Mouse (Mus musculus) heart, postnatal 0 days (tissue): ENCODE results near the gene Kcnk5. TPM values are rescaled to one million over a fixed set of nuclear protein-coding genes. Genes with fewer than 3 reads are reported as not detected.

Experiments used
- ATAC-seq: fragments of 200-750 bp; cut with Nextera tagmentation; 2 replicates; pipeline ENCODE4 v1.8.0; 2017; ENCODE audit warnings: low read depth, moderate number of reproducible peaks, moderate library complexity; ENCODE audit not compliant: insufficient read depth
- DNase-seq: peaks from one replicate; pipeline ENCODE4 v3.0.0-alpha.2; 2016; ENCODE audit warnings: low spot score
- H3K27ac ChIP-seq: fragments of 300-500 bp; sonication (generic); 2 replicates; pipeline ENCODE4 v1.5.1; 2014; ENCODE audit warnings: low read depth, mild to moderate bottlenecking
- H3K27me3 ChIP-seq: fragments of 300-500 bp; sonication (generic); 2 replicates; pipeline ENCODE4 v1.6.1; 2014; ENCODE audit warnings: low read length, mixed read lengths; ENCODE audit not compliant: control insufficient read depth, insufficient read depth
- H3K36me3 ChIP-seq: fragments of 300-500 bp; sonication (generic); replicated peaks from 2 replicates; pipeline ENCODE4 v1.6.1; 2014; ENCODE audit warnings: low read length, mixed read lengths; ENCODE audit not compliant: control insufficient read depth, insufficient read depth
- H3K4me1 ChIP-seq: fragments of 300-500 bp; sonication (generic); 2 replicates; pipeline ENCODE4 v1.6.1; 2014; ENCODE audit warnings: antibody characterized with exemption; ENCODE audit not compliant: control insufficient read depth, insufficient read depth
- H3K4me2 ChIP-seq: fragments of 300-500 bp; sonication (generic); 2 replicates; pipeline ENCODE4 v1.6.1; 2014; ENCODE audit warnings: low read depth, mild to moderate bottlenecking, low read length, moderate library complexity
- H3K4me3 ChIP-seq: fragments of 300-500 bp; sonication (generic); 2 replicates; pipeline ENCODE4 v1.5.1; 2014; ENCODE audit warnings: low read depth, low read length
- H3K9ac ChIP-seq: fragments of 300-500 bp; sonication (generic); replicated peaks from 2 replicates; pipeline ENCODE4 v1.6.1; 2014; ENCODE audit warnings: low read depth, low read length, mixed read lengths
- H3K9me3 ChIP-seq: fragments of 300-500 bp; sonication (generic); replicated peaks from 2 replicates; pipeline ENCODE4 v1.6.1; 2016; ENCODE audit warnings: low read length; ENCODE audit not compliant: control insufficient read depth
- CTCF ChIP-seq: IDR thresholded peaks from 2 replicates; pipeline ENCODE4 v1.5.1; 2016; ENCODE audit warnings: antibody characterized with exemption, control low read depth, low read depth
- EP300 ChIP-seq: IDR thresholded peaks from 2 replicates; pipeline ENCODE4 v1.6.1; 2016; ENCODE audit warnings: antibody characterized with exemption, low read depth
- WGBS: fragments of 180-500 bp; shearing (Covaris S2); extraction: QIAGEN DNeasy Blood & Tissue Kit; methylation state at CpG from one replicate; pipeline ENCODE4 v1.1.7; 2014; 5-methylcytosine and 5-hydroxymethylcytosine counted together
- polyA plus RNA-seq: library from polyadenylated mRNA; unstranded; fragments of >200 nt; fragmentation: Nextera tagmentation; extraction: Ambion mirVana; gene quantifications from 2 replicates; pipeline ENCODE4 v1.2.1, GENCODE M21; 2015
- total RNA-seq: library from RNA; depleted of rRNA; stranded (reverse); fragments of >200 nt; gene quantifications from 2 replicates; pipeline ENCODE4 v1.2.3, GENCODE M21; 2014; ENCODE audit warnings: low replicate concordance

Gene Kcnk5
- total and polyA plus RNA-seq, 2 experiments from 2014 or later = 0.86 to 1.8 TPM

DNA sequence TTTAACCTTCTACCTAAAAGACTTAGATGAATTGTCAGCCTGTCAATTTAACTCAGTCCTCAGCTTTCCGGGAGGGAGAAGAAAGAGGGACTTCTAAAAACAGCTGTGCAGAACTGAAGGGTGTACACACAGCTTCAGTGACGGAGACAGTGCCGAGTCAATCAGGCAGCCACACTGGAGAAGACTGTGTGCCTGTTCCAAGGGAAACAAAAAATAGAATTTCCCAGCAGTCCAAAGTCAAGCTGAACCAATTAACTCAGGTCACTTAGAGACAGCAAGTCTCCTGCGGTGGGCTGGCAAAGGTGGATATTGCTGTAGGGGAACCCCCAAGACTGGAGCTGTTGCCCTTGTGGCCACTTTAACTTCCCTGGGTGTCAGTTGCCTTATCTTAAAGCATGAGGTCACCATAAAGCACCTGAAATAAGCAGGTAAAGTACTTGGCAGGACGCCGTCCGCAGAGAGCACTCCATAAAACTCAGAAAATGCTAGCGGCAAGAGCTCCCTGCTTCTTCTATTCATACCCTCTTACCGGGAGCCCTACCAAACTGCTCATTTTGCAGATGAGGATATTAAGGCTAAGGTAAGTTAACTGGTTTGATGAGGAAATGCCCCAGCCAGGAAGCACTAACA, 4.0 kb downstream of the Kcnk5 start:
- no peak for ATAC-seq
- peaks cover 11% of the 10 kb centered on the region for H3K4me1 ChIP-seq
- no peaks in the 10 kb centered on the region for H3K9me3 ChIP-seq
- H3K4me2 ChIP-seq = no peak overlapping the region
- H3K9ac ChIP-seq = no peak overlapping the region
- H3K4me3 ChIP-seq = no peak overlapping the region
- TF ChIP-seq CTCF (no peak), EP300 (no peak)
- no peaks in the 10 kb centered on the region for H3K36me3 ChIP-seq
- 0 out of 2 replicates have a peak, but pooled peaks cover 4% of the 10 kb centered on the region for H3K27me3 ChIP-seq
- 84% methylated on average over 9 of the region's 9 CpGs for WGBS
- no peak overlapping the region for H3K27ac ChIP-seq
- DNase-seq = no peak

DNA sequence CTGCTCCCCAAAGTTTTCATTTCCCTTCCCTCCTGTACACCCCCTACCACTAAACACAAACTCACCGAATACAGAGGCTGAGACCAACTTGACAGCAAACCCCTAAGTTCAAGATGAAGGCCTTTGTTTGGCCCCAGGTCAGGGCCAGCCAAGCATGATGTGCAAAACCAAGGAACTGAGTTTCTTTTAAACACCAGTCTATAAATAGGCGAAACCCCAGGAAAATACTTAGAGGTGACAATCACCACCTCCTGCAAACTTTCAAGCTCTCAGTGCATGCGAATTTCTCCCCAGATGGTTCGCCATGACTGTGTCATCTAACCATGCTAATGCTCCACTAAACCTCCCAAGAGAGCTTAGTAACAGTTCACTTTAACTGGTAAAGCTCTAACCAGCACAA, 5.9 kb downstream of the Kcnk5 start:
- no peak overlapping the region for H3K27ac ChIP-seq
- H3K4me3 ChIP-seq = no peak overlapping the region
- 0 out of 2 replicates have a peak, but pooled peaks cover 4% of the 10 kb centered on the region for H3K27me3 ChIP-seq
- no peaks in the 10 kb centered on the region for H3K36me3 ChIP-seq
- H3K9ac ChIP-seq = no peak overlapping the region
- peaks cover 10% of the 10 kb centered on the region for H3K4me1 ChIP-seq
- 78% methylated on average over 4 of the region's 4 CpGs for WGBS
- TF ChIP-seq EP300 (no peak), CTCF (no peak)
- H3K9me3 ChIP-seq = no peaks in the 10 kb centered on the region
- H3K4me2 ChIP-seq = no peak overlapping the region
- no peak for ATAC-seq
- no peak for DNase-seq

DNA sequence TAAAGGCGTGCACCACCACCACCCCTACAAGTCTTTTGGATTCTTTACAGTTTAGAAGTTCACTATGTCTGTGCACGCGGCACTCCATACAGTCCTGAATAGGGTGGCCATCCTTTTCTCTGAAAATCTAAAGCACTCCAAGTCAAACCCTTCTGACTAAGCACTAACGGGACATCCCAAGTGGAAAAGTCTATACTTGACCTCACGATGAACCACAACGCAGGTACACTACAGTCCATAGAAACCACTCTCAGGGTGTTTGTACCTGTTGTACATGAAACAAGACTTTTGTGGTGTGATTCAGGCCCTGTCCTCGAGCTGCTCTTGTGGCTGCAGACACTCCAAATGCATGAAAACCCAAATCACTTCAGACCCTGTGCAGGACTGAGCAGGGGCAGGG, 6.5 kb downstream of the Kcnk5 start:
- no peaks in the 10 kb centered on the region for H3K36me3 ChIP-seq
- no peak overlapping the region for H3K4me2 ChIP-seq
- no peak overlapping the region for H3K4me3 ChIP-seq
- ATAC-seq (no peak), DNase-seq (no peak)
- H3K27ac ChIP-seq = no peak overlapping the region
- no peak overlapping the region for H3K9ac ChIP-seq
- H3K27me3 ChIP-seq = 0 out of 2 replicates have a peak, but pooled peaks cover 4% of the 10 kb centered on the region
- WGBS = 89% methylated on average over 7 of the region's 7 CpGs
- H3K4me1 ChIP-seq = peaks cover 5% of the 10 kb centered on the region; the same call in 1 of the 2 replicates
- TF ChIP-seq CTCF = no peak
- TF ChIP-seq EP300 = no peak
- no peaks in the 10 kb centered on the region for H3K9me3 ChIP-seq

DNA sequence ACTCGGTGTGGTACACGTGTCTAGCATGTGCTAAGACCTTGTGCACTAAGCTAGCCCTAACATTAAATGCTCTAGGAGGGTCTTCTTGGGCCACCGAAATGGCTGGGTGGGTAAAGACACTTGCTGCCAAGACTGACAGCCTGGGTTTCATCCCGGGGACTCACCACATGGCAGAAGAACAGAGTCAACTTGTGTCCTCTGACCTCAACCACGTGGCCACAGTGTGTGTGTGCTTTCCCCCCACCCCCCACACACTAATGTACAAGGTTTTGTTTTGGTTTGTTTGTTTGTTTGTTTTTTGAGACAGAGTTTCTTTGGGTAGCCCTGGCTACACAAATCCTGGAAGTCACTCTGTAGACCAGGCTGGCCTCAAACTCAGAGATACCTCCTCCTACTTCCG, 6.9 kb downstream of the Kcnk5 start:
- DNase-seq (no peak), ATAC-seq (no peak)
- Histone ChIP-seq H3K27me3 (0 out of 2 replicates have a peak, but pooled peaks cover 2% of the 10 kb centered on the region), H3K9me3 (no peaks in the 10 kb centered on the region), H3K4me1 (peaks cover 5% of the 10 kb centered on the region; the same call in 1 of the 2 replicates), H3K9ac (no peak overlapping the region), H3K36me3 (no peaks in the 10 kb centered on the region), H3K27ac (no peak overlapping the region), H3K4me3 (no peak overlapping the region), H3K4me2 (no peak overlapping the region)
- WGBS = 77% methylated on average over 6 of the region's 6 CpGs
- TF ChIP-seq EP300 (no peak), CTCF (no peak)

DNA sequence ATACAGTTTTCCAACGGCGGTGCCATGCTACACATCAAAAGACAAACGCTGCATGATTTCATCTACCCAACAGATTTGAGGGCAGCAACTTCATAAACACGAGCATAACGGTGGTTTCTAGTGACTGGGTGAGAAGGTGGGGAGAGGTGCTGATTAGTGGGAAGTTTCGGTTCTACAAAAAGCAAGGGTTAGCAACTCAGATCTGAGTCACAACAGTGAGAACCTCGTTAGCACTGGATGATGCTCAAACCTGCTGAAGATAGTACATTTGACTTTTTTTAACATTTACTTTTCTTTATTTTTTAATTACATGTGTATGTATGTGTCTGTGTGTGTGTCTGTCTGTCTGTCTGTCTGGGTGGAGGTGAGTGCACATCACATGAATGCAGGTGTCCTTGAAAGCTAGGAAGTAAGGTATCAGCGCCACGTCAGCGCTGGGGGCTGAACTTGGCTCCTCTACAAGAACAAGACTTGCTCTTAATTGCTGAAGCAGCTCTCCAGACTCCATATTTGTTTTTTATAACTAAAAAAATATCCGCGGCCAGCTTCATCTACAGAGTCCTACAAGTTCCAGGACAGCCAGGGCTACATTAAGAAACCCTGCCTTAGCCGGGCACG, 7.6 kb downstream of the Kcnk5 start:
- Histone ChIP-seq H3K4me3 (no peak overlapping the region), H3K27me3 (no peaks in the 10 kb centered on the region), H3K4me1 (peaks cover 5% of the 10 kb centered on the region; the same call in 1 of the 2 replicates), H3K36me3 (no peaks in the 10 kb centered on the region), H3K4me2 (no peak overlapping the region), H3K9me3 (no peaks in the 10 kb centered on the region), H3K9ac (no peak overlapping the region), H3K27ac (no peak overlapping the region)
- TF ChIP-seq EP300 (no peak), CTCF (no peak)
- no peak for DNase-seq
- ATAC-seq = no peak
- 86% methylated on average over 14 of the region's 14 CpGs for WGBS

DNA sequence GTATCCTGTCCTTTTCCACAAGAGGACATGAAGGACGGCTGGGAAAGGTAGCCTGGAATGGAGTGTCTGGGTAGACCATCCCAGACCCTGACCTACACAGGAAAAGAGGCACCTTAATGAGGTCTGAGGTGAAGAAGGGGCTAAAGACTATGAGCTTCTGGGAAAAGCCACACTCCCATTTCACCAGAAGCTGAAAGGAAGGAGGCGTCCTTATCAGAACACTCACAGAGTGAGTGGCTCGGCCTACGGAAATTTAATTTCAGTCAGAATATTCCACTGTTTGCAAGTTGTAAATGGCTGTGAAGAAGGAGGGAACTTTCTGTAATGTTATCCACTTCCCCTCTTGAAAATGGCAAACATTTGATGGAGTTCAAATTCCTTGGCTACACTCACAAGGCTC, 8.7 kb downstream of the Kcnk5 start:
- no peak overlapping the region for H3K4me3 ChIP-seq
- TF ChIP-seq CTCF (no peak), EP300 (no peak)
- H3K9me3 ChIP-seq = no peaks in the 10 kb centered on the region
- H3K27me3 ChIP-seq = no peaks in the 10 kb centered on the region
- no peak overlapping the region for H3K27ac ChIP-seq
- H3K4me2 ChIP-seq = no peak overlapping the region
- DNase-seq = no peak
- H3K4me1 ChIP-seq = peaks cover 5% of the 10 kb centered on the region; the same call in 1 of the 2 replicates
- no peak overlapping the region for H3K9ac ChIP-seq
- no peak for ATAC-seq
- 55% methylated on average over 4 of the region's 4 CpGs for WGBS
- H3K36me3 ChIP-seq = no peaks in the 10 kb centered on the region
